Mouse (Mus musculus) limb, embryonic 11.5 days (tissue): Measurements from ENCODE around the gene Mlx. TPM values are rescaled to one million over a fixed set of nuclear protein-coding genes. Genes with fewer than 3 reads are reported as not detected.

Source experiments
- ATAC-seq: fragments of 200-750 bp; cut with Nextera tagmentation; 2 replicates; pipeline ENCODE4 v1.8.0; 2017; ENCODE audit warnings: low read depth; ENCODE audit not compliant: insufficient number of reproducible peaks, low FRiP score, low TSS enrichment
- DNase-seq: peaks from one replicate; pipeline ENCODE4 v3.0.0-alpha.2; 2015; ENCODE audit warnings: low spot score
- H3K27ac ChIP-seq: fragments of 300-500 bp; sonication (generic); replicated peaks from 2 replicates; pipeline ENCODE4 v1.5.1; 2014; ENCODE audit warnings: low read depth, mild to moderate bottlenecking, low read length
- H3K27me3 ChIP-seq: fragments of 300-500 bp; sonication (generic); 2 replicates; pipeline ENCODE4 v1.6.1; 2014; ENCODE audit warnings: mild to moderate bottlenecking, low read length, mixed read lengths; ENCODE audit not compliant: control insufficient read depth, insufficient read depth
- H3K36me3 ChIP-seq: fragments of 300-500 bp; sonication (generic); 2 replicates; pipeline ENCODE4 v1.6.1; 2014; ENCODE audit warnings: mild to moderate bottlenecking, low read length, moderate library complexity, mixed read lengths; ENCODE audit not compliant: control insufficient read depth, insufficient read depth
- H3K4me1 ChIP-seq: fragments of 300-500 bp; sonication (generic); 2 replicates; pipeline ENCODE4 v1.6.1; 2014; ENCODE audit warnings: low read length, mixed read lengths; ENCODE audit not compliant: control insufficient read depth, insufficient read depth
- H3K4me2 ChIP-seq: fragments of 300-500 bp; sonication (generic); 2 replicates; pipeline ENCODE4 v1.6.1; 2014; ENCODE audit warnings: low read depth, mild to moderate bottlenecking, moderate library complexity; ENCODE audit not compliant: severe bottlenecking
- H3K4me3 ChIP-seq: fragments of 300-500 bp; sonication (generic); 2 replicates; pipeline ENCODE4 v1.5.1; 2014; ENCODE audit warnings: low read depth, low read length
- H3K9ac ChIP-seq: fragments of 300-500 bp; sonication (generic); 2 replicates; pipeline ENCODE4 v1.6.1; 2014; ENCODE audit warnings: mild to moderate bottlenecking, low read length
- H3K9me3 ChIP-seq: fragments of 300-500 bp; sonication (generic); 2 replicates; pipeline ENCODE4 v1.6.1; 2016; ENCODE audit warnings: low read length; ENCODE audit not compliant: control insufficient read depth
- WGBS: fragments of 180-500 bp; shearing (Covaris S2); extraction: QIAGEN DNeasy Blood & Tissue Kit; methylation state at CpG from one replicate; pipeline ENCODE4 v1.1.7; 2014; 5-methylcytosine and 5-hydroxymethylcytosine counted together
- polyA plus RNA-seq: library from polyadenylated mRNA; unstranded; fragments of >200 nt; fragmentation: Nextera tagmentation; extraction: Ambion mirVana; gene quantifications from 2 replicates; pipeline ENCODE4 v1.2.1, GENCODE M21; 2014

Mlx gene
- polyA plus RNA-seq, 1 experiment from 2014 or later, result 48.9 TPM

DNA sequence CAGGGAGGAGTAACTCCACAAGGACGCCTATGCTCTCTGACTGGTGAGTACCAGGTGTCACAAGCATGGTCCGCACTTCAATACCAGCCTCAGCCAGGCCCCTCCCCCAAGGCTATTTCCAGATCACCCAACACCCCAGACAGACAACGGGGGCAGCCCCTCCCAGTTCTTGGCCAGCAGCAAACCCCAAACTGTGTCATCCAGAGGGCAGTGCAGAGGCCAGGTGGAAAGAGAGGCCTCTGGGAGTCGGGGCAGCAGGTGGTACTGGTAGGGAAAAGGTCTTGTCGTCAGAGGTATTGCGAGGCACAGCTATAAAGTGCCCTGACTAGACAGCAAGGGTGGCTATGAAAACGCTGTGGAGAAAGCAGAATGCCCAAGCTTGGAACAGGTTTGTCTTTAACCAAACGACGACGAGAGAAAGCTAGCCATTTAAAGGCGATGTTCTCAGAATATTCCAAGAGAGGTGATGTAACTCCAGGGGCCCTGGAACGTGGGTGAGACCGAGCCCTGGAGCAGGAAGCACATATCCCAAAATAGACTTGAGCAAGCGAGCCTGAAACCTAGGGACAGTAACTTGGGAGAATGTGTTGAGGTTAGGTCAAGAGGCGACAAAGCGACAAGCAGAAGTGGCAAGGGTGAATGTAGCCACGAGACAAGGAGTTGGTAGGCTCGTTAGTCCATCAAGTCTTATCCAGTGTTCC is 43.1 kb downstream of the Mlx start:
- H3K27me3 ChIP-seq, result no peaks in the 10 kb centered on the region
- no peak for ATAC-seq
- WGBS, result 40% methylated on average over 18 of the region's 18 CpGs
- peaks cover 13% of the 10 kb centered on the region for H3K36me3 ChIP-seq
- H3K9me3 ChIP-seq, result no peaks in the 10 kb centered on the region
- no peak overlapping the region for H3K4me2 ChIP-seq
- no peaks in the 10 kb centered on the region for H3K4me1 ChIP-seq
- DNase-seq, result no peak
- H3K27ac ChIP-seq, result no peak overlapping the region
- no peak overlapping the region for H3K9ac ChIP-seq
- H3K4me3 ChIP-seq, result no peak overlapping the region

DNA sequence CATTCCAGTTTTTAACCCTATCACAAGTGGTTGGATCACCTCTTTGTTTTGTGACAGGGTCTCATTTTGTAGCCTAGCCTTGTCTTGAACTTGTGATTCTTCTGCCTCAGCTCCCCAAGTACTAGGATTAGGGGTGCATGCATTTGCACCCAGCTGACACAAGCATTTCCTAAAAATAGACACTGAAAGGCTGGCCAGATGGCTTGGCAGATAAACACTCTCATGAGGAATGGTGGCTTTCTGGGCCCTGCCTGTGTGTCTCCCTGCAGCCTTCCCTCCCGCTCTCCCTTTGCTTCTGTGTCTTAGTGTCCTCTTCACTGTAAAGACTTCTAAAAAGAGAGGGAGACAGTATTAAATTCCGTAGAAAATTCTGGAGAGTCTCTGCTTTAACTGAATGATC is 44.1 kb downstream of the Mlx start:
- no peak overlapping the region for H3K4me3 ChIP-seq
- no peaks in the 10 kb centered on the region for H3K4me1 ChIP-seq
- no peak overlapping the region for H3K4me2 ChIP-seq
- no peak overlapping the region for H3K27ac ChIP-seq
- ATAC-seq, result no peak
- DNase-seq, result no peak
- no peak overlapping the region for H3K9ac ChIP-seq
- 98% methylated on average over 2 of the region's 2 CpGs for WGBS
- H3K27me3 ChIP-seq, result no peaks in the 10 kb centered on the region
- H3K9me3 ChIP-seq, result no peaks in the 10 kb centered on the region
- H3K36me3 ChIP-seq, result peaks cover 4% of the 10 kb centered on the region

DNA sequence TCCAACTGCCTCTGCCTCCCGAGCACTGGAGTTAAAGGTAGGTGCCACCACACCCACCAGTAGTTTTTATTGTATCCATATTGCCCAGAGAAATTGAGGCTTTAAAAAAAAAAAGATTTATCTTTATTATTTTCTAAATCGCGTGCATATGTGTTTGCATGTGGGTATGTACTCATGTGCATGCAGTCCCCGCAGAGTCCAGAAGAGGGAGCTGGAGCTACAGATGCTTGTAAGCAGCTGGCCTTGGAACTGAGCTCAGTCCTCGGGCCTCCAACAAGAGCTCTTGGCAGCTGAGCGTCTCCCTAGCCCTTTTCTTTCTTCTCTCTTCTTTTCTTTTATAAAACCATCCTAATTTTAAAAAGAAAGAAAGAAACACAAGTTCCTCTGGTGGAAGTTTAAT is 44.6 kb downstream of the Mlx start:
- DNase-seq (peak; percentile 50), ATAC-seq (no peak)
- Histone ChIP-seq H3K9ac (no peak overlapping the region), H3K27me3 (no peaks in the 10 kb centered on the region), H3K36me3 (no peaks in the 10 kb centered on the region; the same call in 1 of the 2 replicates), H3K4me3 (no peak overlapping the region), H3K27ac (no peak overlapping the region), H3K4me2 (no peak overlapping the region), H3K4me1 (no peaks in the 10 kb centered on the region), H3K9me3 (no peaks in the 10 kb centered on the region)
- WGBS, result 89% methylated on average over 6 of the region's 6 CpGs

DNA sequence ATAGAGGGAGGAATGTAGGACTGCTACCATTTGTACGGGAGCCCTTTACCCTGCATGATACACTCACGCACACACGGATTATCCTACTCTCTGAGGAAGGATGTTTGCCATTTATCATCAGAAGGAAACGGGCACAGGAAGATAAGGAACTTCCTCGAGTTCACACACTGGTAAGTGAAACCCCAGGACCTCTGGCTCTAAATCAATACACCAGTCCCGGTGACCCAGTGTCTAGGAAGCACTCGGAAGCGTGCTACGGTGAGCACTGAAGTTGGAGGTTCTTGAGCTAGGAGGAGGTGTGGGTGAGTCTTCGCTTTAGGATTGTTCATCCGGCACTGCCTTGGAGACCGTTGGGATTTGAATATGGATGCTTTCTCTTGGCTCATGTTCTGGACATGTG is 46.0 kb downstream of the Mlx start:
- ATAC-seq, result no peak
- H3K4me3 ChIP-seq, result no peak overlapping the region
- H3K4me2 ChIP-seq, result no peak overlapping the region
- H3K27ac ChIP-seq, result no peak overlapping the region
- no peaks in the 10 kb centered on the region for H3K9me3 ChIP-seq
- H3K4me1 ChIP-seq, result no peaks in the 10 kb centered on the region
- H3K36me3 ChIP-seq, result no peaks in the 10 kb centered on the region
- no peak overlapping the region for H3K9ac ChIP-seq
- no peak for DNase-seq
- H3K27me3 ChIP-seq, result no peaks in the 10 kb centered on the region
- WGBS, result 78% methylated on average over 12 of the region's 12 CpGs

DNA sequence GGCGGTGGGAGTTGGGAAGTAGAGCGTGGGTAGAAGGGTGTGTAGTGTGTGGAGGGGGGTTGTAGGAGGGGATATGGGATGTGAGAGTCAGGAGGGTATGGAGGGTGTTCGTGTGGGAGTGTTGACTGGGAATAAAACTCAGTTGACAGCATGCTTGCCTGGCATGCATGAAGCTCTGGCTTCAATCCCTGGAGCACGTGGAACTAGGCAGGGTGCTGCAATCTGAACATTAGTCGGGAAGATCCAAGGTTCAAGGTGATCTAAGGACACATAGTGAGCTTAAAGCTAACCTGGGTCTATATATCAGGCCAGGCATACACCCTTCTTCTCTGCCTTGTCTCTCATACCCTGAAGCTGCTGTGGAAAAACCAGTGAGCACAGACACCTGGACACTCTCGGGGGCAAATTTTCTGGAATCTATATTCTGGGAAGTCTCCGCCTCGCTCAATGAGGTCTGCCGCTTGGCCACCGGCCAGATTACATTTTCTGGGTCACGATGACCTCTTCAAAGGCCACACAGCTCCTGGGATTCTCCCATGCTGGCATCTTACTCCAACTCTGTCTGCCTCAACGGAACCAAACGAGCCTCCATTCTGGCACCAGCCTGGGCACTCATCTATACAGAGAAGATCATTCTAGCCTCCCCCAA is 47.3 kb downstream of the Mlx start:
- Histone ChIP-seq H3K4me2 (no peak overlapping the region), H3K27me3 (no peaks in the 10 kb centered on the region), H3K27ac (no peak overlapping the region), H3K4me1 (no peaks in the 10 kb centered on the region), H3K9ac (no peak overlapping the region), H3K4me3 (no peak overlapping the region), H3K9me3 (no peaks in the 10 kb centered on the region), H3K36me3 (no peaks in the 10 kb centered on the region)
- ATAC-seq (no peak), DNase-seq (no peak)
- WGBS, result 81% methylated on average over 13 of the region's 13 CpGs

DNA sequence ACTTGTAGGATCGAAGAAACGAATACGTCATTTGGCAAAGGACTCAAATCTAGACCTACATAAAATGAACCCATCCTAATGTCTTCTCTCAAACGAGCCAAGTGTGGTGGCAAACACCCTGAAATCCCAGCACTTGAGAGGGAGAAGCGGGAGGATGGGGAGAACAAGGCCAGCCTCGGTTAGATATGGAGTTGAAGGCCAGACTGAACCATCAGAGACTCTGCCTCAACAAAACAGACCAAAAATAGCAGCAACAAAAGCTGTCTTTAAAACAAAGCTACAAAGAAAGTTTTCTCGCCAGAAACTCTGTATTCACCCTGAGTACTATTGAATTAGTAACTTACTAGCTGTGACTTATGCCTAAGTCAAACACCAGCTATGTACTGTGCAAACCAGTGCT is 49.9 kb downstream of the Mlx start:
- no peak overlapping the region for H3K4me2 ChIP-seq
- no peak for ATAC-seq
- no peak overlapping the region for H3K27ac ChIP-seq
- 78% methylated on average over 7 of the region's 7 CpGs for WGBS
- H3K36me3 ChIP-seq, result no peaks in the 10 kb centered on the region
- H3K4me3 ChIP-seq, result no peak overlapping the region
- no peak for DNase-seq
- H3K4me1 ChIP-seq, result 0 out of 2 replicates have a peak, but pooled peaks cover 2% of the 10 kb centered on the region
- H3K9me3 ChIP-seq, result no peaks in the 10 kb centered on the region
- no peaks in the 10 kb centered on the region for H3K27me3 ChIP-seq
- no peak overlapping the region for H3K9ac ChIP-seq

DNA sequence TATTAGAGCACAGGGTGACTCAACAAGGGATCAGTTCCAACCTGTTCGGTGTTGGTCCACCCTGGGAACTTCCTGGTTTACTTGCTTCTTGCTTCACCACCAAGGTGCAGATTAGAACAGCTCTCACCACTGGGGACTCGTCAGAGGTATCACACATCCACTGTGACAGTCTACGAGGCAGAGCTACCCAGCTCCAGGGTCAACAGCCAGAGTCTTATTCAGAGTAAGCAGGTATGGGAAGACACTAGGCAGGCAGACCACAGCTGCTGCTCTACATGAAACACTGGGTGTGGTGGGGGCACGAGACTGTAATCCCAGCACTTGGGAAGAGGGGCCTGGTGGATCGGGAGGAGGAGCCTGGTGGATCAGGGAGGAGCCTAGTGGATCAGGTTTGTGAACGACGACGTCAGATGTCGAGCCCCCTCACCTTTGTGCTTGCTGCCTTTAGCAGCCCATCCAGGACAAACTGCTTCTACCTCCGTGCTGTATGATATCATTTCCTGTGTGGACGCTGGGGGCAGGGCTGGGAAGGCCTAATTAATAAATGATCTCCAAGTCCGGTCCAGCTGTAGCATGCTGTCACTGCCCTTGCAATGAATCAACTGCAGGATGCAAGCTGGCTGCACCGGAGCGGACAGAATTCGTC is 51.6 kb downstream of the Mlx start:
- Histone ChIP-seq H3K9ac (no peak overlapping the region), H3K4me2 (peak overlapping the region; percentile 22; the same call in 1 of the 2 replicates), H3K4me3 (no peak overlapping the region), H3K27ac (no peak overlapping the region), H3K36me3 (no peaks in the 10 kb centered on the region), H3K27me3 (no peaks in the 10 kb centered on the region), H3K4me1 (0 out of 2 replicates have a peak, but pooled peaks cover 3% of the 10 kb centered on the region), H3K9me3 (no peaks in the 10 kb centered on the region)
- ATAC-seq, result no peak
- DNase-seq, result peak; percentile 45
- WGBS, result 19% methylated on average over 15 of the region's 15 CpGs

DNA sequence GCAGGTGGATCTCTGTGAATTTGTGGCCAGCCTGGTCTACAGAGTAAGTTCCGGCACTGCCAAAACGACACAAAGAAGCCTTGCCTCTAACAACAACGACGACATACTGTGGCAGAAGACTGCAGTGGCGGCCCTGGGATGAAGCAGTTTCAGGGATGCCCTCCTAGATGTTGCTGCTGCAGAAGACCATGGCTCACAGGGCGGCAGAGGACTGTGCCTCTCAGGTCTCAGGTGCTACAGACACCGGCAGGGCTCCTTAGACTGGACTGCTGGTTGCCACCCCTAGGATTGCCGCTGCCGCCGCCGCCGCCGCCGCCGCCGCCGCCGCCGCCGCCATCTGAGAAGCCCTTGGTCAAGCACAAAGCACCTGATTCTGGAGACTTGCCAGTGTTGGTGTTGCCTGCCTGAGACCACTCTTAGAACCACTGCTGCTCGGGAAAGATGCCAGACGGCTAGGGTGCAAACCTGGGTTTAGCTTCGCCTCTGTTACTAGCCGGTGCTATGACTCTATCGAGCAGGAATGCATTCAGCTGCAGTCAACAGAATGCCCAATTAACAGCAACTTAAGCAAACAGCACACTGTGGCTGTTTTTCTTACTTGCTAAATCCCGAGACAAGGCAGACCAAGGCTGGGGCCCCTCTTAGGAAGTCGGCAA is 53.2 kb downstream of the Mlx start:
- DNase-seq (peak; percentile 42), ATAC-seq (no peak)
- 0 out of 2 replicates have a peak, but pooled peaks cover 7% of the 10 kb centered on the region for H3K4me1 ChIP-seq
- H3K4me3 ChIP-seq, result peak overlapping the region; percentile 20; the same call in 1 of the 2 replicates
- H3K9me3 ChIP-seq, result no peaks in the 10 kb centered on the region
- WGBS, result 37% methylated on average over 27 of the region's 27 CpGs
- no peaks in the 10 kb centered on the region for H3K36me3 ChIP-seq
- no peaks in the 10 kb centered on the region for H3K27me3 ChIP-seq
- peak overlapping the region; percentile 43 for H3K9ac ChIP-seq
- H3K4me2 ChIP-seq, result peak overlapping the region; percentile 40
- H3K27ac ChIP-seq, result no peak overlapping the region
